Mouse (Mus musculus) brain, adult 2 months (tissue): ENCODE results near the gene Cyp2d40.
"Not testable (repeated sequence)": the region's sequence is repeated elsewhere in the genome, so short reads cannot be mapped to it uniquely, and the experiment has no call there.

Experiments
- DNase-seq: peaks from one replicate; pipeline ENCODE4 v3.0.0; 2011; ENCODE audit warnings: low read depth, low spot score

Gene Cyp2d40

GRCm38 (mm10) chr15:82763631-82764420 lies at the start of gene Cyp2d40:
Gene Cyp2d40 (minus strand): TSS chr15:82764183.
- no peak for DNase-seq

GRCm38 (mm10) chr15:82810556-82810955 lies 46.6 kb upstream of the Cyp2d40 start:
- DNase-seq, result no peak

GRCm38 (mm10) chr15:82809511-82809910 lies 45.5 kb upstream of the Cyp2d40 start:
- DNase-seq, result peak; percentile 24

GRCm38 (mm10) chr15:82806969-82807763 lies 43.2 kb upstream of the Cyp2d40 start:
- no peak for DNase-seq

GRCm38 (mm10) chr15:82804708-82805639 lies 41.0 kb upstream of the Cyp2d40 start:
- peak; percentile 84 for DNase-seq

- no peak for DNase-seq
Measured at GRCm38 (mm10) chr15:82795936-82796440, 32.0 kb upstream of the Cyp2d40 start.

- DNase-seq, result no peak
Measured at GRCm38 (mm10) chr15:82794277-82794676, 30.3 kb upstream of the Cyp2d40 start, which contains the start of gene Cyp2d26. Gene Cyp2d26 (minus strand): TSS chr15:82794294.

GRCm38 (mm10) chr15:82793868-82794267 lies 29.9 kb upstream of the Cyp2d40 start:
- no peak for DNase-seq

- no peak for DNase-seq
Measured at GRCm38 (mm10) chr15:82793454-82793853, 29.5 kb upstream of the Cyp2d40 start.

- DNase-seq, result no peak
Measured at GRCm38 (mm10) chr15:82792566-82792965, 28.6 kb upstream of the Cyp2d40 start.

- no peak for DNase-seq
Measured at GRCm38 (mm10) chr15:82784581-82784980, 20.6 kb upstream of the Cyp2d40 start.

GRCm38 (mm10) chr15:82783800-82784199 lies 19.8 kb upstream of the Cyp2d40 start:
- DNase-seq, result no peak

GRCm38 (mm10) chr15:82777856-82778255 lies 13.9 kb upstream of the Cyp2d40 start:
- DNase-seq, result not testable (repeated sequence)

GRCm38 (mm10) chr15:82765943-82766342 lies 2.0 kb upstream of the Cyp2d40 start:
- no peak for DNase-seq

GRCm38 (mm10) chr15:82764881-82765280 lies 898 bp upstream of the Cyp2d40 start:
- DNase-seq, result no peak

- no peak for DNase-seq
Measured at GRCm38 (mm10) chr15:82748141-82748540, 15.8 kb downstream of the Cyp2d40 start.

- DNase-seq, result no peak
Measured at GRCm38 (mm10) chr15:82747516-82747915, 16.5 kb downstream of the Cyp2d40 start.

- not testable (repeated sequence) for DNase-seq
Measured at GRCm38 (mm10) chr15:82733331-82733925, 30.6 kb downstream of the Cyp2d40 start.
